Mouse (Mus musculus) lung, adult 2 months (tissue): ENCODE data around the gene Scamp4.

Source experiments
- CTCF ChIP-seq: fragments of 200-500 bp; IDR thresholded peaks from 2 replicates; pipeline ENCODE4 v1.5.1; 2011; ENCODE audit warnings: mild to moderate bottlenecking, low read length, control low read depth; ENCODE audit not compliant: insufficient read depth
- POLR2A ChIP-seq: fragments of 200-500 bp; IDR thresholded peaks from 2 replicates; pipeline ENCODE4 v1.6.1; 2011; ENCODE audit warnings: low read depth, mild to moderate bottlenecking, control low read depth, low read length, borderline replicate concordance; ENCODE audit errors: extremely low read depth

DNA sequence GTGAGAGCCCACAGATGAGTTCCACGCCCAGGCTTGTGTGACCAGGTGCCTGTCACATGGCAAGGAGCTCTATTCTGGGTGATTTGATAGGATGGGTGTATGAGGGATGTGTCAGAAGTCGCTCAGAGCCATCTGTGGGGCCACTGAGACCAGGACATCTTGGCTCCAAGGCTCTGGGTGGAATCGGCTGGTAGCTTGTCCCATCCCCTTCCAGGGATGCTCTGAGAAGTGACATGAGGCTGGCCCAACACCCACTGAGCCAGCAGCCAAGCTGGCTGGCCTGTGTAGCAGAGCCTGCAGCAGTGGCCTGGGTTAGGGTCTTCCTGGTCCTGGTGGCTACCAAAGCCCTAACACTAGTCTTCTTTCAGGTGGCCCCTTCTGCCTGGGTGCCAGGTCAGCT is 5.8 kb downstream of the Scamp4 start:
- TF ChIP-seq CTCF (no peak), POLR2A (no peak)
